Mouse (Mus musculus): Measurements from ENCODE around the gene Nrm. TPM values are rescaled to one million over a fixed set of nuclear protein-coding genes. Genes with fewer than 3 reads are reported as not detected.

Gene Nrm
- 20.7 and 21.1 TPM in 2 replicates for polyA plus RNA-seq (2015; fragmentation: Nextera tagmentation; extraction: Ambion mirVana)

GRCm38 (mm10) chr17:35861198-35861857 lies at the start of gene Nrm:
TSS of gene Nrm (plus strand) at chr17:35861318.
- Histone ChIP-seq H3K4me3 (ENCODE audit: low read depth, low read length) (peak within 1 kb of the TSS; percentile 84), H3K36me3 (ENCODE audit: control insufficient read depth, insufficient read depth) (peaks cover 12% of the 10 kb centered on the region), H3K4me2 (ENCODE audit: low read depth, low read length) (peak within 1 kb of the TSS; percentile 68), H3K27me3 (ENCODE audit: control insufficient read depth, insufficient read depth, low read depth, low read length) (peaks cover 24% of the 10 kb centered on the region), H3K9ac (ENCODE audit: low read depth, low read length) (peak within 1 kb of the TSS; percentile 77), H3K9me3 (replicated peaks; ENCODE audit: control insufficient read depth, low read length) (no peaks in the 10 kb centered on the region), H3K4me1 (ENCODE audit: control insufficient read depth, low read depth, low read length) (peaks cover 27% of the 10 kb centered on the region), H3K27ac (ENCODE audit: low read length) (peak within 1 kb of the TSS; percentile 77)
- peak; percentile 94 for ATAC-seq (ENCODE audit: low read depth)
- under 1% methylated on average over 47 of the region's 47 CpGs for WGBS (ENCODE audit: insufficient replicate concordance)

- Histone ChIP-seq H3K9me3 (replicated peaks; ENCODE audit: control insufficient read depth, low read length) (no peaks in the 10 kb centered on the region), H3K4me2 (ENCODE audit: low read depth, low read length) (no peak overlapping the region), H3K9ac (ENCODE audit: low read depth, low read length) (no peak overlapping the region), H3K27me3 (ENCODE audit: control insufficient read depth, insufficient read depth, low read depth, low read length) (no peaks in the 10 kb centered on the region), H3K4me3 (ENCODE audit: low read depth, low read length) (no peak overlapping the region), H3K36me3 (ENCODE audit: control insufficient read depth, insufficient read depth) (no peaks in the 10 kb centered on the region), H3K4me1 (ENCODE audit: control insufficient read depth, low read depth, low read length) (peaks cover 4% of the 10 kb centered on the region), H3K27ac (ENCODE audit: low read length) (no peak overlapping the region)
- ATAC-seq (ENCODE audit: low read depth) = no peak
- WGBS (ENCODE audit: insufficient replicate concordance) = 67% methylated on average over 5 of the region's 5 CpGs
Measured at GRCm38 (mm10) chr17:35812307-35812706, 48.8 kb upstream of the Nrm start.

DNA sequence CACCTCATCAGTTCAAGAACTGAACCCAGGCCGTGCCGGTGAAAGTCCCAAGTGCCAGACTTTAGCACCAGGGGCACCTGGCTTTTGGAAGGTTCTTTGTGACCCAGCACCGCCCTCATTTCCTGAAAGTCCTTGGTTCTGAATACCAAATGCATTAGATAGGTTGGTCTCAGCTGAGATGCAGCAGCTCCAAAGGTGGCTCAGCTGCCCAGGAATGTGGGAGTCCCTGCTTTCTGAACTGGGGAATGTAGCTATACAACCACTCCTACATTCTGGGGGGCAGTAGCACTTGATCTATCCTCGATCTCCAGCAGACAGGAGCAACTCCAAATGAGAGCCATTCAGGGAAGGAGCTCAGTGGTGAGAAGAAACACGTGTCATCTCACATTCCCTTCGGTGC lies 48.4 kb upstream of the Nrm start:
- WGBS (ENCODE audit: insufficient replicate concordance) = 67% methylated on average over 6 of the region's 6 CpGs
- no peaks in the 10 kb centered on the region for H3K9me3 ChIP-seq (replicated peaks; ENCODE audit: control insufficient read depth, low read length)
- H3K27me3 ChIP-seq (ENCODE audit: control insufficient read depth, insufficient read depth, low read depth, low read length) = no peaks in the 10 kb centered on the region
- ATAC-seq (ENCODE audit: low read depth) = no peak
- no peak overlapping the region for H3K9ac ChIP-seq (ENCODE audit: low read depth, low read length)
- H3K36me3 ChIP-seq (ENCODE audit: control insufficient read depth, insufficient read depth) = no peaks in the 10 kb centered on the region
- no peak overlapping the region for H3K4me2 ChIP-seq (ENCODE audit: low read depth, low read length)
- H3K27ac ChIP-seq (ENCODE audit: low read length) = no peak overlapping the region
- no peak overlapping the region for H3K4me3 ChIP-seq (ENCODE audit: low read depth, low read length)
- peaks cover 4% of the 10 kb centered on the region for H3K4me1 ChIP-seq (ENCODE audit: control insufficient read depth, low read depth, low read length)

DNA sequence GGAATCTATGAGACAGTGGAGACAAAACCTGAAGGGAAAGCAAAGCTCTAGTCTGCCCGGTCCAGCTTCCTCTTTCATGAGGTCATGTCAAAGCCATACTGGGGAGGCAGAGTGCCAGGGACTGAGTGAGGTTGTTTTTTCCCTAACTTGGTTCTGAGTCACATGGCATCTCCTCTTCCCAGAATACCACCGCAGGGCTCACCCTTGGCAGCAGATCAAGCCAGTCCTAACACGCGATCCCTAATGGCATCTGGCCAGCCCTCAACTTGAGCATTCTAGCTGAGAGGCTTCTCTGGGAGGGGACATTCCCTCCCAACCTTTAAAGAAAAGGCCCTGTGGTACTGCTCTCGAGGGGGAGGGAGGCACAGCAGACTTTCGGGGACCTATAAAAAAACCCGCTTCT lies 47.9 kb upstream of the Nrm start:
- H3K4me3 ChIP-seq (ENCODE audit: low read depth, low read length) = no peak overlapping the region
- WGBS (ENCODE audit: insufficient replicate concordance) = 48% methylated on average over 7 of the region's 7 CpGs
- H3K36me3 ChIP-seq (ENCODE audit: control insufficient read depth, insufficient read depth) = no peaks in the 10 kb centered on the region
- no peak overlapping the region for H3K27ac ChIP-seq (ENCODE audit: low read length)
- H3K4me2 ChIP-seq (ENCODE audit: low read depth, low read length) = no peak overlapping the region
- H3K9me3 ChIP-seq (replicated peaks; ENCODE audit: control insufficient read depth, low read length) = no peaks in the 10 kb centered on the region
- peaks cover 4% of the 10 kb centered on the region for H3K4me1 ChIP-seq (ENCODE audit: control insufficient read depth, low read depth, low read length)
- no peaks in the 10 kb centered on the region for H3K27me3 ChIP-seq (ENCODE audit: control insufficient read depth, insufficient read depth, low read depth, low read length)
- no peak overlapping the region for H3K9ac ChIP-seq (ENCODE audit: low read depth, low read length)
- peak; percentile 22; the same call in 1 of the 2 replicates for ATAC-seq (ENCODE audit: low read depth)

- no peak; the same call in 1 of the 2 replicates for ATAC-seq (ENCODE audit: low read depth)
- H3K4me1 ChIP-seq (ENCODE audit: control insufficient read depth, low read depth, low read length) = peaks cover 4% of the 10 kb centered on the region
- WGBS (ENCODE audit: insufficient replicate concordance) = 54% methylated on average over 7 of the region's 7 CpGs
Measured at GRCm38 (mm10) chr17:35813653-35814052, 47.5 kb upstream of the Nrm start.

GRCm38 (mm10) chr17:35814678-35815077 lies 46.4 kb upstream of the Nrm start:
- Histone ChIP-seq H3K4me2 (ENCODE audit: low read depth, low read length) (no peak overlapping the region), H3K27me3 (ENCODE audit: control insufficient read depth, insufficient read depth, low read depth, low read length) (no peaks in the 10 kb centered on the region), H3K9me3 (replicated peaks; ENCODE audit: control insufficient read depth, low read length) (no peaks in the 10 kb centered on the region), H3K4me3 (ENCODE audit: low read depth, low read length) (no peak overlapping the region), H3K36me3 (ENCODE audit: control insufficient read depth, insufficient read depth) (no peaks in the 10 kb centered on the region), H3K27ac (ENCODE audit: low read length) (no peak overlapping the region), H3K9ac (ENCODE audit: low read depth, low read length) (no peak overlapping the region), H3K4me1 (ENCODE audit: control insufficient read depth, low read depth, low read length) (peaks cover 4% of the 10 kb centered on the region)
- peak; percentile 12; the same call in 1 of the 2 replicates for ATAC-seq (ENCODE audit: low read depth)
- 46% methylated on average over 6 of the region's 6 CpGs for WGBS (ENCODE audit: insufficient replicate concordance)

More at GRCm38 (mm10) chr17:35813653-35814052, 47.5 kb upstream of the Nrm start:
- H3K27ac ChIP-seq (ENCODE audit: low read length) = no peak overlapping the region
- H3K36me3 ChIP-seq (ENCODE audit: control insufficient read depth, insufficient read depth) = no peaks in the 10 kb centered on the region
- no peak overlapping the region for H3K9ac ChIP-seq (ENCODE audit: low read depth, low read length)
- no peak overlapping the region for H3K4me3 ChIP-seq (ENCODE audit: low read depth, low read length)
- no peaks in the 10 kb centered on the region for H3K27me3 ChIP-seq (ENCODE audit: control insufficient read depth, insufficient read depth, low read depth, low read length)
- no peak overlapping the region for H3K4me2 ChIP-seq (ENCODE audit: low read depth, low read length)
- no peaks in the 10 kb centered on the region for H3K9me3 ChIP-seq (replicated peaks; ENCODE audit: control insufficient read depth, low read length)

DNA sequence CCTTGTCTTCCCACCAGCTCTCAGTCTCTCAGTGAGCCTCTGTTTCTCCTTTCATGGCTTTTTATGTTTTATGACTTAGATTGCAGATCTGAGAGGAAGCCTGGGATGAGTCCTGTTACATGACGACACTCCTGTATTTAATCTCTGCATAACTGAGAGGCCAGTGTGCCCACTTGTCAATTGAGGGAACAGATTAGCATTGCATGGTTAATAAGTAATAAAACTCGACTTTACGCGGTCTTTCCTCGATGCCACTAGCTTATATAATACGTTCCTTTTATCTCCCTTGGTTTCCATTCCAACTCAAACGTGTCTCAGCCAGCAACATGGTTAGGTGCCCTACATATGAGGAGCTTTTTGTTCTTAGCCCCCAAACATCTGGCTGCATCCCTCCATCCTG lies 45.3 kb upstream of the Nrm start:
- WGBS (ENCODE audit: insufficient replicate concordance) = 54% methylated on average over 7 of the region's 7 CpGs
- Histone ChIP-seq H3K4me1 (ENCODE audit: control insufficient read depth, low read depth, low read length) (peaks cover 15% of the 10 kb centered on the region), H3K9ac (ENCODE audit: low read depth, low read length) (no peak overlapping the region), H3K4me2 (ENCODE audit: low read depth, low read length) (no peak overlapping the region), H3K36me3 (ENCODE audit: control insufficient read depth, insufficient read depth) (no peaks in the 10 kb centered on the region), H3K9me3 (replicated peaks; ENCODE audit: control insufficient read depth, low read length) (no peaks in the 10 kb centered on the region), H3K27ac (ENCODE audit: low read length) (no peak overlapping the region), H3K27me3 (ENCODE audit: control insufficient read depth, insufficient read depth, low read depth, low read length) (no peaks in the 10 kb centered on the region), H3K4me3 (ENCODE audit: low read depth, low read length) (no peak overlapping the region)
- ATAC-seq (ENCODE audit: low read depth) = no peak

DNA sequence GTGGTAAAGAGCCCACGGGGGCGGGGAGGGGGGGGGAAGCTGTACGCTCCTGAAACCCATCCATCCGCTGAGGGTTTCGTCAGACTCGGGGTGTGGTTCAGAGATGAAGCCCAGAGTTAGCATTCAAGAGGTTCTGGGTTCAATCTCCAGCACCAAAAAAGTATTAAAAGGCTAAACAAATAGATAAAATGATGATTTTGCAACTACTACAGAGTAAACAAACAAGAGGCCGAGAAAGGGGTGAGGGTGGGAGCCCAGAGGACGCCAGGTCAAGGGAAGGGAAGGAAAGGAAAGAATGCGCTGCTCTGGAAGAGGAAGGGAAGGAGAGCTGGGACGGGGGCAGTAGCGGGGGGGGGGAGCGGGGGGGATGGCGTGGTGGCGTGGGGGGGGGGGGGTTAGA lies 44.4 kb upstream of the Nrm start:
- WGBS (ENCODE audit: insufficient replicate concordance) = 56% methylated on average over 9 of the region's 14 CpGs
- Histone ChIP-seq H3K27ac (ENCODE audit: low read length) (no peak overlapping the region), H3K4me1 (ENCODE audit: control insufficient read depth, low read depth, low read length) (peaks cover 24% of the 10 kb centered on the region), H3K27me3 (ENCODE audit: control insufficient read depth, insufficient read depth, low read depth, low read length) (no peaks in the 10 kb centered on the region), H3K4me3 (ENCODE audit: low read depth, low read length) (no peak overlapping the region), H3K4me2 (ENCODE audit: low read depth, low read length) (no peak overlapping the region), H3K9ac (ENCODE audit: low read depth, low read length) (no peak overlapping the region), H3K36me3 (ENCODE audit: control insufficient read depth, insufficient read depth) (no peaks in the 10 kb centered on the region), H3K9me3 (replicated peaks; ENCODE audit: control insufficient read depth, low read length) (no peaks in the 10 kb centered on the region)
- ATAC-seq (ENCODE audit: low read depth) = no peak

DNA sequence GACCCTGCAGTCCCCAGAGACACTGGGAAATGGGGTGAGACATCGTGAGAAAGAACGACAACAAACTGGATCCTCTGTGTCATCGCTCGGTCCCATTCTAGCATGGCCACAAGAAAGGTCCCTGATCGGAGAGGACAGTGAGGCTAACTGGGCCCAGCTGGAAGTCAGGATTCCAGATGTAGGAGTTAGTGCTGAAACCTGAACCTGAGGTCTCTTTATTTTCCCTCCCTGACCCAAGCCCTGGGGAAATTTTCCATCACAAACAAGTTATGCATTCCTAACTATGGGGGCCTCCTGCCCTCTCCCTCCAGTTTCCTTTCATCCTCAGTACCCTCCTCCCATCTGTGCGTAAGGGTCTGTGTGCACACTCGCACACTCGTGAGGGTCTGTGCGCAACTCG lies 43.9 kb upstream of the Nrm start:
- no peaks in the 10 kb centered on the region for H3K9me3 ChIP-seq (replicated peaks; ENCODE audit: control insufficient read depth, low read length)
- 80% methylated on average over 10 of the region's 10 CpGs for WGBS (ENCODE audit: insufficient replicate concordance)
- no peak overlapping the region for H3K27ac ChIP-seq (ENCODE audit: low read length)
- ATAC-seq (ENCODE audit: low read depth) = no peak
- peaks cover 29% of the 10 kb centered on the region for H3K4me1 ChIP-seq (ENCODE audit: control insufficient read depth, low read depth, low read length)
- H3K27me3 ChIP-seq (ENCODE audit: control insufficient read depth, insufficient read depth, low read depth, low read length) = no peaks in the 10 kb centered on the region
- H3K4me3 ChIP-seq (ENCODE audit: low read depth, low read length) = no peak overlapping the region
- H3K36me3 ChIP-seq (ENCODE audit: control insufficient read depth, insufficient read depth) = no peaks in the 10 kb centered on the region
- H3K9ac ChIP-seq (ENCODE audit: low read depth, low read length) = no peak overlapping the region
- H3K4me2 ChIP-seq (ENCODE audit: low read depth, low read length) = no peak overlapping the region

All from liver, embryonic 16.5 days (tissue).